Mouse (Mus musculus): ENCODE measurements at regions not wholly inside any gene's neighbourhood (a gene's known extent, or its start where the extent isn't known, plus 50 kb on each side); places are given as distances from the start of the nearest gene placed in this dataset.

- DNase-seq (ENCODE audit: low read depth, low spot score) = no peak
These were observed 354.6 kb upstream of the Car10 start for GRCm38 (mm10) chr11:92743191-92743590.

GRCm38 (mm10) chr11:92758383-92758964 lies 339.4 kb upstream of the Car10 start:
- no peak for DNase-seq (ENCODE audit: low read depth, low spot score)

GRCm38 (mm10) chr11:92769936-92770335 lies 327.9 kb upstream of the Car10 start:
- no peak for DNase-seq (ENCODE audit: low read depth, low spot score)

- DNase-seq (ENCODE audit: low read depth, low spot score) = no peak
These were observed 324.8 kb upstream of the Car10 start for GRCm38 (mm10) chr11:92772916-92773569.

- DNase-seq (ENCODE audit: low read depth, low spot score) = no peak
These were observed 324.3 kb upstream of the Car10 start for GRCm38 (mm10) chr11:92773570-92773929.

- DNase-seq (ENCODE audit: low read depth, low spot score) = peak; percentile 7
These were observed 323.0 kb upstream of the Car10 start for GRCm38 (mm10) chr11:92774780-92775179.

- no peak for DNase-seq (ENCODE audit: low read depth, low spot score)
These were observed 298.6 kb upstream of the Car10 start for GRCm38 (mm10) chr11:92799267-92799666.

All from embryo, embryonic 11.5 days (tissue).